Mouse (Mus musculus): Measurements from ENCODE around the gene Hdhd5. TPM values are rescaled to one million over a fixed set of nuclear protein-coding genes. Genes with fewer than 3 reads are reported as not detected.

The Hdhd5 gene
- polyA plus RNA-seq, 2 experiments: 5.6 to 8.4 TPM

GRCm38 (mm10) chr6:120509975-120510374 lies 21.1 kb downstream of the Hdhd5 start:
- Histone ChIP-seq H3K4me2 (ENCODE audit: low read depth) (no peak overlapping the region), H3K4me1 (replicated peaks; ENCODE audit: control insufficient read depth in 2 of 2, insufficient read depth in 2 of 2, low read length in 1 of 2) (peaks cover 0 to 7% of the 10 kb centered on the region in 2 experiments; a peak in 3 of 4 replicates), H3K27me3 (ENCODE audit: control insufficient read depth, insufficient read depth, low read length) (no peaks in the 10 kb centered on the region), H3K9ac (replicated peaks) (no peak overlapping the region), H3K27ac (no peak overlapping the region), H3K4me3 (ENCODE audit: insufficient read depth in 1 of 2, low read depth in 2 of 2, low read length in 2 of 2) (no peak overlapping the region), H3K9me3 (ENCODE audit: control insufficient read depth, low read length) (no peaks in the 10 kb centered on the region), H3K36me3 (replicated peaks; ENCODE audit: control insufficient read depth, insufficient read depth, low read depth) (no peaks in the 10 kb centered on the region; the same call in 1 of the 2 replicates)
- DNase-seq (ENCODE audit: low read depth in 3 of 3, low spot score in 3 of 3) (no peak), ATAC-seq (ENCODE audit: insufficient read depth) (no peak)
- TF ChIP-seq CTCF (IDR thresholded peaks at IDR 0.05; ENCODE audit: low read depth) (no peak), EP300 (IDR thresholded peaks at IDR 0.05; ENCODE audit: low read depth) (no peak)
- WGBS (ENCODE audit: insufficient replicate concordance): 74% methylated on average over 7 of the region's 7 CpGs

GRCm38 (mm10) chr6:120508645-120509044 lies 22.5 kb downstream of the Hdhd5 start:
- Histone ChIP-seq H3K27me3 (ENCODE audit: control insufficient read depth, insufficient read depth, low read length) (no peaks in the 10 kb centered on the region), H3K4me1 (replicated peaks; ENCODE audit: control insufficient read depth in 2 of 2, insufficient read depth in 2 of 2, low read length in 1 of 2) (peaks cover 0 to 5% of the 10 kb centered on the region in 2 experiments; a peak in 3 of 4 replicates), H3K9me3 (ENCODE audit: control insufficient read depth, low read length) (no peaks in the 10 kb centered on the region), H3K4me2 (ENCODE audit: low read depth) (no peak overlapping the region), H3K27ac (no peak overlapping the region), H3K4me3 (ENCODE audit: insufficient read depth in 1 of 2, low read depth in 2 of 2, low read length in 2 of 2) (no peak overlapping the region), H3K9ac (replicated peaks) (no peak overlapping the region), H3K36me3 (replicated peaks; ENCODE audit: control insufficient read depth, insufficient read depth, low read depth) (no peaks in the 10 kb centered on the region; the same call in 1 of the 2 replicates)
- ATAC-seq (ENCODE audit: insufficient read depth) (no peak), DNase-seq (ENCODE audit: low read depth in 3 of 3, low spot score in 3 of 3) (no peak)
- TF ChIP-seq EP300 (IDR thresholded peaks at IDR 0.05; ENCODE audit: low read depth) (no peak), CTCF (IDR thresholded peaks at IDR 0.05; ENCODE audit: low read depth) (no peak)
- WGBS (ENCODE audit: insufficient replicate concordance): 65% methylated on average over 4 of the region's 4 CpGs

DNA sequence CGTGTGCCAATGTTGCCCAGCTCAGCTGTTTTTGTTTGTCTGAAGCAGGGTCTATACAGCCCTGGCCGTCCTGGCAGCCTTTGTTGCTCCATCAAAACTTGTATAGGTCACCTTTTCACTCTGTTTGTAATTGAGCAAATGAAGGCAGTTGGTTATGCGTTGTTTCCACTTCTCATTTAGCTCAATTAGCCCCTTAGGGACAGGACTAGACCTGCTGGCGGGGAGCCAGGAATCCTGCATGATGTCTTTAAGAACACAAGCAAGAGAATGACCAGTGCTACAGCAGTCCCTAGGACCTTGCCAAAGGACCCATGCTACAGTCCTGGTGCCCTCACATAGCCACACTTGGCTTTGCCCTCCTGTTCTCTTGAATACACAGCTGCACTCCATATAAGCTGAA lies 25.6 kb downstream of the Hdhd5 start:
- DNase-seq (ENCODE audit: low read depth in 3 of 3, low spot score in 3 of 3): no peak

GRCm38 (mm10) chr6:120504051-120504450 lies 27.1 kb downstream of the Hdhd5 start:
- TF ChIP-seq CTCF (IDR thresholded peaks at IDR 0.05; ENCODE audit: low read depth) (no peak), EP300 (IDR thresholded peaks at IDR 0.05; ENCODE audit: low read depth) (no peak)
- H3K36me3 ChIP-seq (replicated peaks; ENCODE audit: control insufficient read depth, insufficient read depth, low read depth): no peaks in the 10 kb centered on the region
- H3K9ac ChIP-seq (replicated peaks): no peak overlapping the region
- H3K4me2 ChIP-seq (ENCODE audit: low read depth): no peak overlapping the region
- 65% methylated on average over 3 of the region's 3 CpGs for WGBS (ENCODE audit: insufficient replicate concordance)
- H3K9me3 ChIP-seq (ENCODE audit: control insufficient read depth, low read length): no peaks in the 10 kb centered on the region
- DNase-seq (ENCODE audit: low read depth in 3 of 3, low spot score in 3 of 3): no peak
- H3K4me1 ChIP-seq (replicated peaks; ENCODE audit: control insufficient read depth in 2 of 2, insufficient read depth in 2 of 2, low read length in 1 of 2): no peaks in the 10 kb centered on the region
- H3K27ac ChIP-seq: no peak overlapping the region
- H3K4me3 ChIP-seq (ENCODE audit: insufficient read depth in 1 of 2, low read depth in 2 of 2, low read length in 2 of 2): no peak overlapping the region
- ATAC-seq (ENCODE audit: insufficient read depth): no peak
- H3K27me3 ChIP-seq (ENCODE audit: control insufficient read depth, insufficient read depth, low read length): no peaks in the 10 kb centered on the region

More for the DNA sequence above, 25.6 kb downstream of the Hdhd5 start:
- TF ChIP-seq CTCF (IDR thresholded peaks at IDR 0.05; ENCODE audit: low read depth): no peak
- no peak for TF ChIP-seq EP300 (IDR thresholded peaks at IDR 0.05; ENCODE audit: low read depth)
- H3K9ac ChIP-seq (replicated peaks): no peak overlapping the region
- H3K36me3 ChIP-seq (replicated peaks; ENCODE audit: control insufficient read depth, insufficient read depth, low read depth): no peaks in the 10 kb centered on the region; the same call in 1 of the 2 replicates
- H3K4me1 ChIP-seq (replicated peaks; ENCODE audit: control insufficient read depth in 2 of 2, insufficient read depth in 2 of 2, low read length in 1 of 2): no peaks in the 10 kb centered on the region
- H3K9me3 ChIP-seq (ENCODE audit: control insufficient read depth, low read length): no peaks in the 10 kb centered on the region
- H3K4me3 ChIP-seq (ENCODE audit: insufficient read depth in 1 of 2, low read depth in 2 of 2, low read length in 2 of 2): no peak overlapping the region
- no peak overlapping the region for H3K27ac ChIP-seq
- no peaks in the 10 kb centered on the region for H3K27me3 ChIP-seq (ENCODE audit: control insufficient read depth, insufficient read depth, low read length)
- WGBS (ENCODE audit: insufficient replicate concordance): 73% methylated on average over 4 of the region's 4 CpGs
- ATAC-seq (ENCODE audit: insufficient read depth): no peak
- H3K4me2 ChIP-seq (ENCODE audit: low read depth): no peak overlapping the region

- Histone ChIP-seq H3K27ac (no peak overlapping the region), H3K36me3 (replicated peaks; ENCODE audit: control insufficient read depth, insufficient read depth, low read depth) (no peaks in the 10 kb centered on the region), H3K4me3 (ENCODE audit: insufficient read depth in 1 of 2, low read depth in 2 of 2, low read length in 2 of 2) (no peak overlapping the region), H3K27me3 (ENCODE audit: control insufficient read depth, insufficient read depth, low read length) (peaks cover 44% of the 10 kb centered on the region), H3K9me3 (ENCODE audit: control insufficient read depth, low read length) (no peaks in the 10 kb centered on the region), H3K9ac (replicated peaks) (no peak overlapping the region), H3K4me1 (replicated peaks; ENCODE audit: control insufficient read depth in 2 of 2, insufficient read depth in 2 of 2, low read length in 1 of 2) (peaks cover 0 to 3% of the 10 kb centered on the region in 2 experiments; a peak in 1 of 4 replicates), H3K4me2 (ENCODE audit: low read depth) (no peak overlapping the region)
- WGBS (ENCODE audit: insufficient replicate concordance): 66% methylated on average over 3 of the region's 3 CpGs
- TF ChIP-seq EP300 (IDR thresholded peaks at IDR 0.05; ENCODE audit: low read depth): no peak
- TF ChIP-seq CTCF (IDR thresholded peaks at IDR 0.05; ENCODE audit: low read depth): no peak
- ATAC-seq (ENCODE audit: insufficient read depth) (no peak), DNase-seq (ENCODE audit: low read depth in 3 of 3, low spot score in 3 of 3) (no peak)
Measured at GRCm38 (mm10) chr6:120496544-120496943, 34.6 kb downstream of the Hdhd5 start.
